Mouse (Mus musculus): Measurements from ENCODE around the gene Bloc1s4. TPM values are rescaled to one million over a fixed set of nuclear protein-coding genes. Genes with fewer than 3 reads are reported as not detected.

Gene Bloc1s4
- polyA plus RNA-seq, 1 experiment from 2014 or later = 23.7 TPM

DNA sequence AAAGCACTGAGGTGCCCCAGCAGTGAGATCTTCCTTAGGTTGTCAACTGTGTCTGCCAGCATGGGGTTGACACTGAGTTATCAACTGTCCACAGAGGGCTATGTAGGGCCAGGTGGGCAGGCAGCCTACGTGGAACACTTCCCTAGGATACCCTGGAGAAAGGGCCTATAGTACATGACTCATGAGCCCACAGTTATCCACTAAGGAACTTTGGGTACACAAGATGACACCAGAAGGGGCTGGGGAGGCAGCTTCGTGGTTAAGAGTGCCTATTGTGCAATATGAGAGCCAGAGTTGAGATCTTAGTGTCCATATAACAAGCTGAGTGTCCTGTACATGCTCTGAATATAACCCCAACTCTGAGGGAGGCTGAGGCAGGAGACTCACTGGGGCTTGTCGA is 21.2 kb upstream of the Bloc1s4 start:
- ATAC-seq = no peak
- Histone ChIP-seq H3K27me3 (replicated peaks) (peaks cover 3% of the 10 kb centered on the region; the same call in 1 of the 2 replicates), H3K36me3 (no peaks in the 10 kb centered on the region), H3K4me1 (peaks cover 5% of the 10 kb centered on the region; the same call in 1 of the 2 replicates), H3K4me3 (no peak overlapping the region), H3K9ac (no peak overlapping the region), H3K27ac (no peak overlapping the region), H3K4me2 (no peak overlapping the region), H3K9me3 (replicated peaks) (no peaks in the 10 kb centered on the region)
- WGBS (ENCODE audit: insufficient replicate concordance) = 47% methylated on average over 3 of the region's 3 CpGs

DNA sequence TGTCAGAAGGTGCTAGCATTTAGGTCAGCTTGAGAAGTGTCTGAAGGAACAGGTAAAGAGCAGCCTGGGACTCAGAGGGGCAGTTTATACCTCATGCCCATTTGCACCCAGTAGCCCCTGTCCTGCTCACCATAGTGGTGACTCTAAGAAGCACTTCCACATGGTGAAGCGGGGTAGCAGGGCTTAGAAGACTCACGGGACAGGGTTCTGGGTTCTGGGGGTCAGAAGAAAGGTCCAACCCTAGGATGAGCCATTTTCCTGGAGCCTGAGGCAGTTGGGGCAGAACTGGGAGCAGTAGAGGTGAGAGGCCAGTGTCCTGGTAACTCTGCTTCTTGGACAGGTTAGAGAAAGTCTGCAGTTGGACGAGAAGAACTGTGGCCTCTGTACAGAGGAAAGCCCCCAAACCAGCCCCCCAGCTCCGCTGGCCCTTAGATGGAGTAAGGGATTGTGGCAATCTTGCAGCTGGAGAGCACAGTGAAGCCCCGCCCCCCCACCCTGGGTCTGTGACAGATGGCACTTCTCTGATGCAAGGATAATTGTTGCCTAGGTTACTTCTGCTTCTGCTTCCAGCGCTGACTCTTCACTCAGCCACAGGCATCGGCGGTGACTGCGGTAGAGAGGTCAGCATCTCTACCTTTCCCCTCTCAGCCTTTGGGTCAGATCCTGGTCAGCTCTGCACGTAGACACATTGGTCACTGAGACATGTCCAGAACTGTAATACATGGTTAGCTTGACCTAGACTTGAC is 18.7 kb upstream of the Bloc1s4 start:
- Histone ChIP-seq H3K9me3 (replicated peaks) (no peaks in the 10 kb centered on the region), H3K4me3 (no peak overlapping the region), H3K9ac (no peak overlapping the region), H3K4me1 (no peaks in the 10 kb centered on the region), H3K4me2 (no peak overlapping the region), H3K27ac (no peak overlapping the region), H3K36me3 (no peaks in the 10 kb centered on the region), H3K27me3 (replicated peaks) (peaks cover 3% of the 10 kb centered on the region; the same call in 1 of the 2 replicates)
- no peak for ATAC-seq
- WGBS (ENCODE audit: insufficient replicate concordance) = 20% methylated on average over 10 of the region's 10 CpGs

- 63% methylated on average over 4 of the region's 4 CpGs for WGBS (ENCODE audit: insufficient replicate concordance)
- no peak overlapping the region for H3K9ac ChIP-seq
- no peaks in the 10 kb centered on the region for H3K36me3 ChIP-seq
- ATAC-seq = no peak
- H3K27me3 ChIP-seq (replicated peaks) = peaks cover 6% of the 10 kb centered on the region; the same call in 1 of the 2 replicates
- H3K4me3 ChIP-seq = no peak overlapping the region
- no peak overlapping the region for H3K27ac ChIP-seq
- H3K4me1 ChIP-seq = no peaks in the 10 kb centered on the region
- no peak overlapping the region for H3K4me2 ChIP-seq
- H3K9me3 ChIP-seq (replicated peaks) = no peaks in the 10 kb centered on the region
These were observed 11.4 kb upstream of the Bloc1s4 start for GRCm38 (mm10) chr5:36759848-36760247.

- no peak overlapping the region for H3K9ac ChIP-seq
- peaks cover 6% of the 10 kb centered on the region for H3K27me3 ChIP-seq (replicated peaks)
- no peak overlapping the region for H3K27ac ChIP-seq
- no peak for ATAC-seq
- no peak overlapping the region for H3K4me3 ChIP-seq
- no peaks in the 10 kb centered on the region for H3K36me3 ChIP-seq
- no peak overlapping the region for H3K4me2 ChIP-seq
- no peaks in the 10 kb centered on the region for H3K9me3 ChIP-seq (replicated peaks)
- no peaks in the 10 kb centered on the region for H3K4me1 ChIP-seq
- 63% methylated on average over 5 of the region's 5 CpGs for WGBS (ENCODE audit: insufficient replicate concordance)
These were observed 8.6 kb upstream of the Bloc1s4 start for GRCm38 (mm10) chr5:36757033-36757432.

DNA sequence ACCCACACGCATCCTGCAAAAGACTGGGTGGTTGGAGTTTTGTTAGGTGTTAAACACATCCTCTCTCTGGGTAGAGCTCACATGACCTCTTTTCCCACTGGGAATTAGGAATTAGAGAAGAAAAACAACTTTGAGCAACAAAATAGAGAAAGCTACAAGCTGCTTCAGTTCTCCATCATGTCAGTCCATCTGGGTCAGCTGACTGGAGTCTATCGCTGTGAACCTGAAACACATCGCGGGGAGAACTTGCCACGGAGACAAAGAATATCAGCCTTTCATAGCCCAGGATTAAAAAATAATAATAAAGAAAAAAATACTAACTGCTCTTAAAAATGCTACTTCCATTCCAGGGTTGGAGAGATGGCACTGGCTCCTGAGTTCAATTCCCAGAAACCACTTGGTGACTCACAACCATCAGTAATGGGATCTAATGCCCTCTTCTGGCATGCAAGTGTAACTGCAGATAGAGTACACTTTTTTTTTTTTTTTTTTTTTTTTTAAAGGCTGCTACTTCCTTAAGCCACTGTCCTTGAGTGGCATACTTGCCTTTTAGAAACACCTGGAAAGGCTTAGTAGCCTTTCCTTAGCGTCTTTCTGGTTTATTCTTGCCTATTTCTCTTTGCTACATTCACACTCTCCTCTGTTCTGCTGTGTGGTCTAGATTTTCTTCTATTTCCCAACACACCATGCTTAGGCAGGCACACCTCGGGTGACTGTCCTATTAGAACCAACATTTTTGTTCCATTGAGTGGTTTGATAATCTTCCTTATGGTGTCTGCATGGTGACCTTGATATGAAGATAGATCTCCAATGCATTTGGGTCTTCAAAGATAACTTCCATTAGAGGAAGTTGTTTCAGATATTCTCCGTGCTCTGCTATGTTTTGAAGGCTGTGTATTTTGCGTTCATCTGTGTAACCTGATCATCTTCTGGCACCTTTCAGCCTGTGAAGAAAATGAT is 1.9 kb upstream of the Bloc1s4 start:
- Histone ChIP-seq H3K4me1 (peaks cover 25% of the 10 kb centered on the region), H3K4me3 (no peak overlapping the region), H3K4me2 (no peak overlapping the region), H3K36me3 (peaks cover 5% of the 10 kb centered on the region; the same call in 1 of the 2 replicates), H3K9ac (no peak overlapping the region), H3K27me3 (replicated peaks) (peaks cover 8% of the 10 kb centered on the region; the same call in 1 of the 2 replicates), H3K9me3 (replicated peaks) (no peaks in the 10 kb centered on the region), H3K27ac (no peak overlapping the region)
- WGBS (ENCODE audit: insufficient replicate concordance) = 61% methylated on average over 9 of the region's 9 CpGs
- no peak for ATAC-seq

DNA sequence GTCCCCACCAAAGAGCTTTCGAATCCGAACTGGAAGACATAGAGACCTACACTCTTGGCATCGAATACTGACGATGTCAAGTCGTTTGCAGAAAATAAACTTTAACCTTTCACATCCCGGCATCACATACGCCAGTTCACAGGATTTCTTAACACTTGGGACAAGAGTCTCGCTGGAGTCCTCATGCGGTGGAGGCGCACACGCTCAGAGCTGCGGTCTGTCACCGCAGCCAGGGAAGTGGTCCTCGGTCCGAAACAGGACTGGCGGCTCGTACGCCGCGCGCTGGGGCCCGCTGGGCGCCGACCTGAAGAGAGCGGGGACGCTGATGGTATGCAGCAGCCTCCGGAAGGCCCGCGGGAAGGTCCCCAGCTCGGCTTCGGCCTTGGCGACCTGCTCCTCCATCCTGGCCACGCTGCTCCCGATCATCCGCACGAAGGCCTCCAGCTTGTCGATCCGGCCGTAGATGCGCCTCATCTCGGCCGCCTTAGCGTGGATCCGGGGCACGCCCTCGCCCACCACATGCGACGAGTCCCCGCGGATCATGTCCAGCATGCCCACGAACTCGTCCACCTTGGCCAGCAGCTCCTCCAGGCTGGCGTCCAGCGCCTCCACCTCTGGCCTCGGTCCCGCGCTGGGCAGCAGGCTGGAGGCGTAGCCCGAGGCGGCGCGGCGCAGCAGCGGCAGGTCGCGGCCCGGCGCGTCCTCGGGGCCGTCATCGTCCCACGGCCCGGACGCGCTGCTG is 485 bp downstream of the Bloc1s4 start:
- Histone ChIP-seq H3K36me3 (peaks cover 5% of the 10 kb centered on the region; the same call in 1 of the 2 replicates), H3K27me3 (replicated peaks) (peaks cover 8% of the 10 kb centered on the region; the same call in 1 of the 2 replicates), H3K9ac (peak overlapping the region; percentile 88), H3K9me3 (replicated peaks) (no peaks in the 10 kb centered on the region), H3K4me3 (peak overlapping the region; percentile 97), H3K4me1 (peaks cover 25% of the 10 kb centered on the region), H3K4me2 (peak overlapping the region; percentile 95), H3K27ac (peak overlapping the region; percentile 73)
- WGBS (ENCODE audit: insufficient replicate concordance) = 1% methylated on average over 75 of the region's 76 CpGs
- ATAC-seq = peak; percentile 77

DNA sequence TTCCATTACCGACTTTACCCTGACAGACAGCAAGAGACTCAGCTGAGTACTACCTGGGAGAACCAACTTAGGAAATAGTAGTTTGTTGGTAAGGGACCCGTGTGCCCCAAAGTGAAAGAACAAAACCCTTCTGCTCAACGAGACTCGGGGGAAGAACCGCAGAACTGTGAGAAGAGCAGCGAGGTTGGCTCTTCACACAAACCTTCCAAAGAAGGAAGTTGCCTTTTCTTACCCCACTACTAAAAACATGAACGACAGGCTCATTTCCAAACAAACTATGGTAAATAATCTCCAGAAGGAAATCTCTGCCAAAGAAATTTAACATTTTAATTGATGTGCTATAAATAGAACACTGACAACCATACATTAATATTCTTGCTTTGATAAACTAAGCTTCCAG is 1.4 kb downstream of the Bloc1s4 start:
- ATAC-seq = no peak
- H3K27ac ChIP-seq = no peak overlapping the region
- 41% methylated on average over 7 of the region's 7 CpGs for WGBS (ENCODE audit: insufficient replicate concordance)
- H3K4me1 ChIP-seq = peaks cover 28% of the 10 kb centered on the region
- H3K4me2 ChIP-seq = peak overlapping the region; percentile 95
- peaks cover 5% of the 10 kb centered on the region; the same call in 1 of the 2 replicates for H3K36me3 ChIP-seq
- H3K27me3 ChIP-seq (replicated peaks) = peaks cover 8% of the 10 kb centered on the region; the same call in 1 of the 2 replicates
- H3K9ac ChIP-seq = peak overlapping the region; percentile 88; the same call in 1 of the 2 replicates
- peak overlapping the region; percentile 97 for H3K4me3 ChIP-seq
- no peaks in the 10 kb centered on the region for H3K9me3 ChIP-seq (replicated peaks)

DNA sequence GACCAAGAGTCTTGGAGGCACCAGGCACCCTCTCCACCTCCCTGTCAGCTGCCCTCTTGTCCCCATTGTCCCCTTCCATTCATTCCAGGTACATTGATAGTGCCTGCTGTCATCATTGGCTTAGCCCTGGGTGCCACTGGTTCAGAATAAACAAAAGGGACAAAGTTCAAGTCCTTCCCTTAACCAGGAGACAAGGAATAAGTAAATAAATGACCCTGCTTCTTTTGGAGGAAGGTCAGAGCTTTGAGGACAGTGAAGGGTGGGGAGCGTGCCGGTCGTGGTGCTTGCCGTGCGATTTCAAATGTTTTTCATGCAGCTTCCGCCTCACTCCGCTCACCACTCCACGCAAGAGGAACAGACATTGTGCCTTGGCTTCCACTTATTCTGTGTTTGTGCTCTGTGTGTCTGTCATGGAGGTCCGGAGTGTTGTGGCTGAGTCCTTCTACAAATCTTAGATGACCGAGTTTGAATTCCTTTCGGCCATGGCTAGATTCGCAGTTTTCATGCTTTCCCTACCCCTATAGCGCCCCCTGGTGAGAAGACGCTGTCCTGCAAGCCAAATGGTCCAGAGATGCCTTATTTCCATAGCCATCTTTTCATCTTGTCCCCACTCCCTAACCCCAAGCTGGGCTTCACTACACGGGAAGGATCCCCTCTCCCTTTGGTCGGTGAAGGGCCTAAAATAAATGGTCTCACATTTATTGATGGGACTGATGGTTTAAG is 6.2 kb downstream of the Bloc1s4 start:
- Histone ChIP-seq H3K4me1 (peaks cover 53% of the 10 kb centered on the region), H3K9ac (no peak overlapping the region), H3K27ac (no peak overlapping the region), H3K27me3 (replicated peaks) (peaks cover 12% of the 10 kb centered on the region), H3K9me3 (replicated peaks) (no peaks in the 10 kb centered on the region), H3K4me2 (peak overlapping the region; percentile 39), H3K4me3 (no peak overlapping the region), H3K36me3 (peaks cover 5% of the 10 kb centered on the region; the same call in 1 of the 2 replicates)
- WGBS (ENCODE audit: insufficient replicate concordance) = 33% methylated on average over 16 of the region's 16 CpGs
- no peak for ATAC-seq

GRCm38 (mm10) chr5:36739829-36740228 is 8.6 kb downstream of the Bloc1s4 start:
- peak overlapping the region; percentile 85 for H3K27ac ChIP-seq

DNA sequence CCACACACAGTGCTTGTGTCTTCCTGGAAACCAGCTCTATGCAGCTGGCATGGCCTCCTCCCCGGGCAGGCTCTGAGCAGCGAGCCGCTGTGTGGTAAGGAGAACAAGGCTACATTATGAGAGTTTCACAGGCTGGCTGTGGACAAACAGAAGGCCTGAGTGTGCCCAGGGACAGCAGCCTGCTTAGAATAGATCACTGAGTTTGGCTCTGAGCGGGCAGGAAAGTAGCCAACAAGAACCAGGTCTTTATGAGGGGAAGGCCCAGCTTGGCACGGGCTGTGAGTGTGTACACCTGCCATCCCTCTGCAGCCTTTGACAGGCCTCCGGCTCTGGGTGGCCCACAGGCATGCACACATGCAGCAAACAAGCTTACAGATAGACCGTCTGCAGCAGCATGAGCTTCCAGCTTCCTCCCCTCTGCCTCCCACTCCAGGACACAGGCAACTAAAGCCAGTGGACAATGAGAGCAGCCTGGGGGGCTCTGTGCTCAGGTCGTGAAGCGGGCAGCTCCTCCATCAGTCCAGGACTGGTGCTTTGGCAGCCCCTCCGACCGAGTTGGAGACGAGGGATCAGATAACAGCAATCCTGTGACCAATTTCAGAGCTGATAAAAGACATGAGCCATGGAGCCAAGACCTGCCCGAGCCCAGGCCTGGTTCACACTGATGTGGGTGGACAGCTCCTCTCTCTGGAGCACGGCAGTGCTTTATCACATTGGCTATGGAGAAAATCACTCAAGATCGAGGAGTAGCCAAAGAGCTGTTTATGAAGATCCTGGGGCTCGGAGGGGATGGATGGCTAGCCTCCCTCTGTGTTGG is 9.4 kb downstream of the Bloc1s4 start:
- 62% methylated on average over 16 of the region's 16 CpGs for WGBS (ENCODE audit: insufficient replicate concordance)
- H3K4me1 ChIP-seq = peaks cover 71% of the 10 kb centered on the region
- no peaks in the 10 kb centered on the region for H3K36me3 ChIP-seq
- H3K4me3 ChIP-seq = no peak overlapping the region
- peaks cover 18% of the 10 kb centered on the region for H3K27me3 ChIP-seq (replicated peaks)
- no peak for ATAC-seq
- peak overlapping the region; percentile 27; the same call in 1 of the 2 replicates for H3K4me2 ChIP-seq
- peak overlapping the region; percentile 60 for H3K9ac ChIP-seq
- no peaks in the 10 kb centered on the region for H3K9me3 ChIP-seq (replicated peaks)
- peak overlapping the region; percentile 85 for H3K27ac ChIP-seq

More at GRCm38 (mm10) chr5:36739829-36740228, 8.6 kb downstream of the Bloc1s4 start:
- 58% methylated on average over 4 of the region's 4 CpGs for WGBS (ENCODE audit: insufficient replicate concordance)
- Histone ChIP-seq H3K9ac (peak overlapping the region; percentile 60; the same call in 1 of the 2 replicates), H3K27me3 (replicated peaks) (peaks cover 17% of the 10 kb centered on the region), H3K4me2 (no peak overlapping the region), H3K9me3 (replicated peaks) (no peaks in the 10 kb centered on the region), H3K4me3 (no peak overlapping the region), H3K36me3 (no peaks in the 10 kb centered on the region), H3K4me1 (peaks cover 63% of the 10 kb centered on the region)
- ATAC-seq = no peak

All from liver, embryonic 12.5 days (tissue).